In the genomic region with DNA sequence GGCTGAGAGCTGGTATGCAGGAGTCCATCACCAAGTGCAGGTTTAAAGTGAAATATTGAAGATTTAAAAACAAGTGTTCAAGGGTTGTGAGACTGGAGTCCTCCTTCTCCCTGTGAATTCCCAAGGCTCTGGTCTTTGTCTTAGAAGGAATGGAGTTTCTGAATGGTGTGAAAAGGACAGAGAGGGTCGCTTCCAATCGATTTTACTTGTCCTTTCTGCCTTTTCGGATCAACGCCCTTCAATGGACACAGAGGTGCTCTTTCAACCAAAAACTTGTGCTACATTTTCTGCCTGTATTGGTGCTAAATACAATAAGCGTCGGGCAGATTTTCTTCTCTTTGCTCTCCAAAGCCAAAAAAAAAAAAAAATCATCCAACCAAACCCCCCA, we compare ENCODE assay signal across 10 mouse cellular contexts. TPM values are rescaled to one million over a fixed set of nuclear protein-coding genes. Genes with fewer than 3 reads are reported as not detected.
DNase-seq lines count a peak whose midpoint lies in the region; ATAC-seq lines count a peak whose summit lies in the region.
"Had no signal": no experiment of that assay in that cellular context is flagged by ENCODE, and none has a peak within 500 bp of the region (broad histone marks: within the 10 kb centered on the region; RNA-seq: fewer than 3 reads in every experiment).

No protein-coding gene starts in this region.

- H3K27ac ChIP-seq in lung, embryonic 15.5 days = peak overlapping the region; percentile 97
- H3K27ac ChIP-seq in forebrain, embryonic 11.5 days (ENCODE audit: low read depth, low read length) = peak overlapping the region; percentile 78
- H3K27ac ChIP-seq in limb, embryonic 10.5 days = no peak overlapping the region
- H3K27ac ChIP-seq in neural tube, embryonic 15.5 days (replicated peaks) = peak overlapping the region; percentile 18; the same call in 1 of the 2 replicates
- H3K27ac ChIP-seq: liver, embryonic 14.5 days had no signal

- 46% methylated on average over 6 of the region's 6 CpGs for WGBS in lung, embryonic 15.5 days
- WGBS in forebrain, embryonic 11.5 days = 6% methylated on average over 6 of the region's 6 CpGs
- 13% methylated on average over 6 of the region's 6 CpGs for whole genome bisulfite sequencing in limb, embryonic 10.5 days
- 22% methylated on average over 6 of the region's 6 CpGs for WGBS in neural tube, embryonic 15.5 days

- peak overlapping the region; percentile 80 for H3K4me2 ChIP-seq in lung, embryonic 15.5 days
- peak overlapping the region; percentile 59 for H3K4me2 ChIP-seq in forebrain, embryonic 11.5 days (ENCODE audit: low read depth, low read length, severe bottlenecking)
- H3K4me2 ChIP-seq in neural tube, embryonic 15.5 days = peak overlapping the region; percentile 63

- DNase-seq in lung, postnatal 10 days = no peak
- no peak for DNase-seq in forebrain, embryonic 11.5 days (ENCODE audit: low spot score)
- DNase-seq in limb, embryonic 10.5 days (ENCODE audit: low spot score) = no peak
- no peak for DNase-seq in left cerebral cortex, adult 8-10 months (ENCODE audit: low spot score in 2 of 2)
- DNase-seq in urinary bladder, adult 2 months (ENCODE audit: low spot score) = no peak
- DNase-seq: thymus, postnatal 36 days had no signal

- no peaks in the 10 kb centered on the region for H3K27me3 ChIP-seq in lung, embryonic 15.5 days
- H3K27me3 ChIP-seq in forebrain, embryonic 11.5 days (ENCODE audit: control insufficient read depth, insufficient read depth, low read length) = peaks cover 44% of the 10 kb centered on the region
- H3K27me3 ChIP-seq in limb, embryonic 10.5 days (ENCODE audit: low read depth, poor library complexity, severe bottlenecking) = peaks cover 66% of the 10 kb centered on the region
- H3K27me3 ChIP-seq in neural tube, embryonic 15.5 days (replicated peaks) = peaks cover 43% of the 10 kb centered on the region

- H3K4me3 ChIP-seq in lung, embryonic 15.5 days = peak overlapping the region; percentile 59
- peak overlapping the region; percentile 79; the same call in 1 of the 2 replicates for H3K4me3 ChIP-seq in forebrain, embryonic 11.5 days (ENCODE audit: low read depth, low read length)
- H3K4me3 ChIP-seq in limb, embryonic 10.5 days = peak overlapping the region; percentile 18
- peak overlapping the region; percentile 13; the same call in 1 of the 2 replicates for H3K4me3 ChIP-seq in neural tube, embryonic 15.5 days (replicated peaks)

- ATAC-seq in lung, embryonic 15.5 days (ENCODE audit: borderline replicate concordance, extremely low read depth, low FRiP score, low TSS enrichment) = no peak
- ATAC-seq in forebrain, embryonic 11.5 days (replicated peaks; ENCODE audit: low FRiP score) = no peak
- ATAC-seq in neural tube, embryonic 15.5 days (ENCODE audit: low FRiP score) = no peak

- no peaks in the 10 kb centered on the region for H3K9me3 ChIP-seq in lung, embryonic 15.5 days
- H3K9me3 ChIP-seq in forebrain, embryonic 11.5 days (ENCODE audit: control insufficient read depth, low read length) = no peaks in the 10 kb centered on the region
- no peaks in the 10 kb centered on the region for H3K9me3 ChIP-seq in limb, embryonic 10.5 days (replicated peaks)
- no peaks in the 10 kb centered on the region for H3K9me3 ChIP-seq in neural tube, embryonic 15.5 days (replicated peaks)

- 0 out of 2 replicates have a peak overlapping the region, but pooled peaks have one; percentile 48 for H3K9ac ChIP-seq in lung, embryonic 15.5 days
- peak overlapping the region; percentile 35; the same call in 1 of the 2 replicates for H3K9ac ChIP-seq in forebrain, embryonic 11.5 days (ENCODE audit: low read length)
- H3K9ac ChIP-seq in neural tube, embryonic 15.5 days (replicated peaks) = no peak overlapping the region
- H3K9ac ChIP-seq: liver, embryonic 14.5 days had no signal

- no peaks in the 10 kb centered on the region for H3K36me3 ChIP-seq in lung, embryonic 15.5 days
- no peaks in the 10 kb centered on the region for H3K36me3 ChIP-seq in forebrain, embryonic 11.5 days (ENCODE audit: control insufficient read depth, insufficient read depth, low read length)
- H3K36me3 ChIP-seq in limb, embryonic 10.5 days = no peaks in the 10 kb centered on the region
- no peaks in the 10 kb centered on the region for H3K36me3 ChIP-seq in neural tube, embryonic 15.5 days

- H3K4me1 ChIP-seq in lung, embryonic 15.5 days = peaks cover 24% of the 10 kb centered on the region
- peaks cover 4% of the 10 kb centered on the region; the same call in 1 of the 2 replicates for H3K4me1 ChIP-seq in forebrain, embryonic 11.5 days (replicated peaks; ENCODE audit: control insufficient read depth, insufficient read depth, low read length)
- peaks cover 58% of the 10 kb centered on the region for H3K4me1 ChIP-seq in limb, embryonic 10.5 days
- H3K4me1 ChIP-seq in neural tube, embryonic 15.5 days = peaks cover 25% of the 10 kb centered on the region

RNA-seq across cellular contexts. Expression of a gene that starts 1.7 kb away (rescaled TPM):
- 107 and 108 TPM in 2 replicates for polyA plus RNA-seq in lung, embryonic 15.5 days (2015; fragmentation: Nextera tagmentation; extraction: Ambion mirVana)
- polyA plus RNA-seq in forebrain, embryonic 11.5 days (2014; fragmentation: Nextera tagmentation; extraction: Ambion mirVana) = 124 and 137 TPM in 2 replicates
- 48.0 and 56.8 TPM in 2 replicates for polyA plus RNA-seq in limb, embryonic 10.5 days (2016; fragmentation: Nextera tagmentation; extraction: Ambion mirVana)
- 60.3 and 62.5 TPM in 2 replicates for polyA plus RNA-seq in neural tube, embryonic 15.5 days (2015; fragmentation: Nextera tagmentation; extraction: Ambion mirVana)
- 10 to 100 TPM; 20.1 to 32.6 (median 27.2) TPM for total RNA-seq in left cerebral cortex, adult 8-10 months (2022)
- 118 and 128 TPM in 2 replicates for polyA plus RNA-seq in urinary bladder, adult 2 months (2012; rRNA removed)
- total RNA-seq: MEL had no signal

Comparison
In these comparisons a context has a peak if more than half of its experiments do, and no peak if none do; other contexts are left out.
1. H3K4me3 ChIP-seq: peak in every context shown above with its lines; median percentile 79 in forebrain, embryonic 11.5 days; 59 in lung, embryonic 15.5 days; 18 in limb, embryonic 10.5 days; 13 in neural tube, embryonic 15.5 days.